Mouse (Mus musculus) megakaryocyte progenitor cell, adult 5-6 weeks (primary cell): Measurements from ENCODE around the gene Rfx5. TPM values are rescaled to one million over a fixed set of nuclear protein-coding genes. Genes with fewer than 3 reads are reported as not detected.
"Not testable (repeated sequence)": the region's sequence is repeated elsewhere in the genome, so short reads cannot be mapped to it uniquely, and the experiment has no call there.

ENCODE experiments used
- ATAC-seq: replicated peaks from 2 replicates; pipeline ENCODE4 v1.8.0; 2016; ENCODE audit warnings: mild to moderate bottlenecking, moderate TSS enrichment, inconsistent platforms; ENCODE audit not compliant: poor library complexity
- total RNA-seq, 2 experiments: library from RNA; stranded (forward) in 1 of 2; stranded (reverse) in 1 of 2; fragments of 157-497, 149-512 nt in 1 of 2; fragments of 200-1000 nt in 1 of 2; gene quantifications; 2 replicates each; pipeline versions ENCODE4 v1.2.3 to v1.2.4; 2015 to 2017

Gene Rfx5
- total RNA-seq, 2 experiments from 2014 or later: 16.2 to 20.3 TPM

DNA sequence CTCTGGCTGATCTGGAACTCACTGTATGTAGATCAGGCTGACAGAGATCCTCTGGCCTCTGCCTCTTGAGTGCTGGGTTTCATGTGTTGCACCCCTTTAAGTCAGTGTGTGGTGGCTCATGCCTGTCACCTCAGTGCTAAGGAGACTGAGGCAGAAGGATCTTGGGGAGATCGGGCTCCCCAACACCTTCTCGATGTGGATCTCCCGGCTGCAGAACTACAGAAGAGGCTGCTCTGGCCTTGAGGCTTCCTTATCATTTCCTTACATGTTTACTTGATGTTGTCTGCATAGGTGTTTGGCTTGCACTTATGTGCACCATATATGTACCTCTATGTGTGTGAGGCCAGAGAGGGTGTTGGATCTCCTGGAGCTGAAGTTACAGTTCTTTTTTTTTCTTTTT lies 19.3 kb upstream of the Rfx5 start:
- not testable (repeated sequence) for ATAC-seq

DNA sequence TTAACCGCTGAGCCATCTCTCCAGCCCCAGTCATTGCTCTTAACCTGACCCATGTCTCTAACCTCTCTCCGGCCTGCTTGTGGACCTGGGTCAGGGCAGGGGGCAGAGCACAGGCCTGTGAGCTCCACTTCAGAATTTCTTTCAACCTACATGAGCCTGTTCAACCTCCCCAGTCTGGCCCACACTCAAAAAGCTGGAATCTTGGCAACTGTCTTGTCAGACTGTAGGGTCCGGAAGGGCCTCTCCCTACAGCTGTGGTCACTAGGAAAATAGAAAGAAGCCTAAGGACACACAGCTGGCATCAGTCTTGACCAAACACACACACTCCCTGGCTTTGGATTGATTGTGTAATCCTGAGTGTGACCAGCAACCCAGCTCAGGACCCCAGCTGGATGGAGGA lies 18.5 kb upstream of the Rfx5 start:
- ATAC-seq: not testable (repeated sequence)

DNA sequence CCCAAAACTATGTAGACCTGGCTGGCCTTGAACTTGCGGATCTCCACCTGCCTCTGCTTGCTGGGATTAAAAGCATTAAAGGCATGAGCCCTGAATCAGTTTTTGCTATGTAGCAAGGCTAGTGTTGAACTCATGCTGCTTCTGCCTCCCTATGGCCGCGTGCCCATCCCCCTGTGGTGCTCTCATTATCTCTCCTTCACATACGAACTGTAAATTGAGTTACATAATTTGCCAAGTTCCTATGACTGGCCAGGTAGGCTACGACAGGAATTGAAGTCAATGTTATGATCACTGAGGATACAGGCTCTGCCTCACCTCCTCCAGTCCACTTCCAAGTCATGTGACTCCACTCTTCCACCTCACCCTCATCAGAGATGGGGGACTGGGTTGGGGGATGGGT lies 17.7 kb upstream of the Rfx5 start:
- peak; percentile 36 for ATAC-seq

DNA sequence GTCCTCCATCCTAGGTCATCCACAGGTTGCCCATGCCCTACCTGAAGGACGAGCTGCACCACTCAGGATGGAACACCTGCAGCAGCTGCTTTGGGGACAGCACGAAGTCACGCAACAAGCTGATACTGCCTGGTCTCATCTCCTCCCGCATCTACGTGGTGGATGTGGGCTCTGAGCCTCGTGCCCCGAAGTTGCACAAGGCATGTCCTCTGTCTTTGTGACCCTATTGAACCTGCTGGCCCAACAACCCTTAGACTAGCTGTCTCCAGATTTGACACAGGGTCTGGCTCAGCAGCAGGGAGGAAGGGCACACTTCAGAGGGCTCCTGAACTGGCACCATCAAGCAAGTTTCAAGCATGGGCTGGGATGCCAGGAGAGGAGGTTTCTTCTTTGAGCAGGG lies 16.7 kb upstream of the Rfx5 start:
- ATAC-seq: not testable (repeated sequence)

DNA sequence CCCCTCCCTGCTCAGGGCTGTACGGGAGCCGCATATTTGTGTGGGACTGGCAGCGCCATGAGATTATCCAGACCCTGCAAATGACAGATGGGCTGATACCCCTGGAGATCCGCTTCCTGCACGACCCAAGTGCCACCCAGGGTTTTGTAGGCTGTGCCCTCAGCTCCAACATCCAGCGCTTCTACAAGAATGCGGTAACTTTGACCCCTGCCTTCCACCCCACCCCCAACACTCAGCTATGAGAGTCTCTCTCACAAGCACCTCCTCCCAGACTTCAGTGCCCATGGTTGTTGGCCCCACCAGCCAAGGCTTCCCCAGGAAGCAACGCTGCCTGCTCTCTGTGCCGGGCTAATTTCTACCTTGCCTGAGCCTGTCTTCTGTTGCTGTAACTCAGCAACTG lies 13.8 kb upstream of the Rfx5 start:
- ATAC-seq: not testable (repeated sequence)

DNA sequence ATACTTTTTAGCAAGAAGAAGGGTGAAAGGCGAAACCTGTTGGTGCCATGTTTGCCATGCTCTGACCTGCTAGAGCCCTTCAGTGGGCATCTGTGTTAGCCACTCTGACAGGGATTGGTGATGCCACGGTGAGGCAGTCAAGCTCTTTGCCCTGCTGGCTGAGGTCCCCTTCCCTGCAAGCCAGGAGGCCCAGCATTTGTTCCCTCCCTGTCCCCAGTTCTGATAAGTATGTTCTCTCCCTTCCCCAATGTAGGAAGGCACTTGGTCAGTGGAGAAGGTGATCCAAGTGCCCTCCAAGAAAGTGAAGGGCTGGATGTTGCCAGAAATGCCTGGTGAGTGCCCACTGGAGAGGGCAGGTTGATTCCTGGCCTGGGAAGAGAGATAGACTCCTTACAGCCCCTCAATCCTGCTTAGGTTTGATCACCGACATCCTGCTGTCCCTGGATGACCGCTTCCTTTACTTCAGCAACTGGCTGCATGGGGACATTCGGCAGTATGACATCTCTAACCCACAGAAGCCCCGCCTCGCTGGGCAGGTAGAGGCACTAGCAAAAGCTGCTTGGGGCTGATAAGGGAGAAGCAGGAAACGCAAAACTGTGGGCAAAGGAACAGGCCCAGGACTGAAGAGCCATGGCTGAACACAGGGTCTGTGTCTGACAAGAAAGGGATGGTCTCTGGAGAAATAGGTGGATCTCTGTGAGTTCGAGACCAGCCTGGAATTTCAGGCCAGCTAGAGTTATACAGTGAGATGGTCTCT lies 11.5 kb upstream of the Rfx5 start:
- ATAC-seq: peak; percentile 96

DNA sequence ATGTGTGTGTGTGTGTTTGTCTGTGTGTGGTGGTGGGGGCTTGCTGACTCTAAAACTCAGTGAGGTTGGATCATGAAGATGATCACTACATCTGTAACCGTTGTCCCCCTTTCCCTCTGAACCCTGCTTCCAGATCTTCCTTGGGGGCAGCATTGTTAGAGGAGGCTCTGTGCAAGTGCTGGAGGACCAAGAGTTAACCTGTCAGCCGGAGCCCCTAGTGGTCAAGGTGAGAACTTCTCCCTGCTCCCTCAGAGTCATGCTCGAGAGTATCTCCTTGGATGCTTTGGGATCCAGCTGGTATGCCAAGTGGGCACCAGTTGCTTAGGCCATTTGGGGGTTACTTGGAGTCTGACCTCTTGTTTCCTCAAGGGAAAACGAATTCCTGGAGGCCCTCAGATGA lies 10.2 kb upstream of the Rfx5 start:
- ATAC-seq: peak; percentile 77

DNA sequence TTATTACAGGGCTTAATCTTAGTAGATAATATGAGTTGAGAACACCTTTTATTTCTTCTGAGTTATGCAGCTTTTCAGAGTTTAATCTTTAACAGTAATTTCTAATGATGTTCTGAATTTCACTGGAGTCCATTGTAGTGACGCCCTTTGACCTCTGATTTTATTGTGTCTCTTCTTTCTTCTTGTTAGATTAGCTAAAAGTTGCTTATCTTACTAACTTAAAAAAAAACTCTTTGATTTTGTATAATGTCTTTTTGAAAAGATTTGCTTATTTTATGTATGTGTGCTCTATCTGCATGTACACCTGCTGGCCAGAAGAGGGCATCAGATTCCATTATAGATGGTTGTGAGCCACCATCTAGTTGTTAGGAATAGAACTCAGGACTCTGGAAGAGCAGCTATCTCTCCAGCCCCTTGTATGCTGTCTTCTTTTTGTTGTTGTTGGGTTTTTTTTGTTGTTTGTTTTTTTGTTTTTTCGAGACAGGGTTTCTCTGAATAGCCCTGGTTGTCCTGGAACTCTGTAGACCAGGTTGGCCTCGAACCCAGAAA lies 5.7 kb upstream of the Rfx5 start:
- no peak for ATAC-seq

DNA sequence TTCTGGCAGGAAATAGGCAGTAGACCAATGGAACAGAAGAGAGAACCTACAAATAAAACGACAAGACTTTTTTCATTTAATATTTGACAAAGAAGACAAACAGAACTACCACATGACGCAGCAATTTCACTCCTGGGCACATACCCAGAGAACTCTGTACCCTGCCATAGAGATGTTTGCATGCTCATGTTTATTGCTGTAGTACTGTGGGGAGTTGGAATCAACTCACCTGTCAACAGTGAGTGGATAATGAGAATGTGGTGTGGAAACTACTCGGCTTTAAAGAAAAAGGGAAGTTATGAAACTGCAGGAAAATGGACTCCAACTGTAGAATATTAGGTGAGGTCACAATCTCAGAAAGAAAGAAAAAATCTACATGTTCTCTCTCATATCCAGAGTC lies 4.2 kb upstream of the Rfx5 start:
- peak; percentile 23 for ATAC-seq

DNA sequence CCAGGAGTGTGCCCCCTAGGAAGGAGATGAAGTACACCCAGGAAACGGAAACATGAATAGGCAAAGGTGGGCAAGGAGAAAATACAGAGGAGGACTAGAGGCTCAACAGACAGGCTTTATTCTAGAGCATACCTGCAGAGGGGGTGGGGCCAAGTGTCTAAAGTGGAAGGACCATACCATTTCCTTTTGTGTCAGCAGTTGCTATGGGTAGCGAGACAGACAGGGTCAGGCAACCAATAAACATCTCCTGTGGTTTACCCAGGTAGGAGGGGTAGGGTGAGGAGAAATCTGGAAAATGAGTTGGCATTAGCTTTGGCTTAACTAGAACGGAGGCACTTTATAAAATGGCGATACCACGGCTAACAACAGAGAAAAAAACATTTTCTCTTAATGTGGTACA lies 1.1 kb upstream of the Rfx5 start:
- peak; percentile 31 for ATAC-seq

DNA sequence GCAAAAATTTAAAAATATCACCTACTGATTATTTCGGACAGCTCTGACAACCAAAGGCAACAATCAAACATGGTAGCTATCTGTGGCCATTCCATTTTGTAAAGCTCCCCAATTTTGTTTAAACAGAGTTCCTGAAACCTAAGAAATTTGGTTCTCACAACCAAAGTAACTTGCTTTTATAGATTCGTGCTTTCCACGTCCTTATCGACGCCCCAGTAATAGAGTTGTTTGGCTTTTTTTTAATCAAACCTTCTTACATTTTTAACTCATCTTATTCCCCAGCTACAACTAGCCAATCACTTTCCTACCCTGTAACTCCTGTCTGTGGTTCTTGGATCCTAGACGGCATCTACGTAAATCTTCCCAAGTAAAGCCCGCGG lies 501 bp upstream of the Rfx5 start:
- ATAC-seq: no peak

DNA sequence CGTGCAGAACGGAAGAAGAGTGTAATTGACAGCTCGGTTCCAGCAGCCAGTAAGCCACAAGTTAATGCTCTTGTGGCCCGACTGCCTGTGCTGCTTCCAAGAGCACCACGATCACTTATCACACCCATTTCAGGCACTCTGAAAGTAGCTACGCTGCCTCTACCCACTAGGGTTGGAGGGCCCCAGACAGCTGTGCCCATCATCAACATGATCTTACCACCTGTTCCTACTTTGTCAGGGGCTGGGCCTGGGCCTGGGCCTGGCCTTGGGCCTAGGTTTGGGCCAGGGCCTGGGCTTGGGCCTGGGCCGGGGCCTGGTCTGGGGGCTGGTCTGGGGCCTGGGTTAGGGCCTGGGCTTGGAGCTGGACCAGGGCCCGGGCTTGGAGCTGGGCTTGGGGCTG lies 4.4 kb downstream of the Rfx5 start:
- no peak for ATAC-seq

DNA sequence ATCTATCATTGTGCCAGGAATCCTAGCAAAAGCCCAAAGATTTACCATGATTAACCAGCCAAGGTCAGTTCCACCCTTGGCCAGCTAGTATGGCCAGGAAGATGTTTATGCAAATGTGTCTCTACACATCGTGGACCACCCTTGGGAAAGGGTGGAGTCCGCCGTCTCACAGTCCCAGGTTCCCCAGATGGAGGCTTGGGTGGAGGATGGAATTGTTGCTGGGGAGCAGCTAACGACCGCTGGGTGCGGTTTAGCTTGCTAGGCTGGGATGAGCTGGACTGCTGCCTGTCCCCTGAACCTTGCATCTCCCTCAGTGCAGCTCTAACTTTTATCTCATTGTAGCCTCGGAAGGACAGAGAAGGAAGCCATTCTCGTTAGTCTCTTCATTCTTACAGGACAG lies 6.0 kb downstream of the Rfx5 start:
- no peak for ATAC-seq

DNA sequence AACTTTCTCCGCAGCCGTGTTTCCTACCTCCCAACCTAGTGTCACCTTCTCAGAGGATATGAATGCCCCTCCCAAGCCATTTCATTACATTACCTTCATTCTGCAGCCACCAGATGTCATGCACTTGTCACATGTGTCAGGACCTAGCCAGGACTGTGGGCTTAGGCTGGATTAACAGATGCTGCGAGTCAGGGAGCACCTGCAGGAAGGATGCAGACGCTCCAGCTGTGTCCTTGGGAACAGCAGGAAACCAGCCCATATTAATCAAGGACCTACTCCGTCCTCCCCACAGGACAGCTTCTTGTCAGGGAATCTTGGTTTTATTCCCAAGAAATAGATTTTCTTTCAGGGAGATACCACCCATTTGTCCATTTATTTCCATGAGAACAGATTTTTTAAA lies 6.4 kb downstream of the Rfx5 start:
- ATAC-seq: no peak

DNA sequence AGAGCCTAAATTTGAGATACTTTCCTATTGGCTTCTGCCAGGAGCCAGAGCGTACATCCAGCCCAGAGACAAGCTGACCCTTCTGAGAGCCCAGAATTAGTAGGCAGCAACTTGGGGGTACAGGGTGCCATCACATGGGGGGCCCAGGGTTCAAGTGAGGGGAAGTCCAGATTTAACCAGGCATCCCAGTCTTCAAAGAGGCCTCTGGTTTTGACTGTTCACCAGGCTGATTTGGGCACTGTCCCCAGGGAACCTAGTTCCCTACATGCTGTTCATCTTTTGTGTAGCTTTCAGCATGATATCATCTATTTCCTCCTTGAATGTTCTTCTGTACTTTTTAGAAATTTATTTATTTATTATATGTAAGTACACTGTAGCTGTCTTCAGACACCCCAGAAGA lies 11.1 kb downstream of the Rfx5 start:
- ATAC-seq: no peak

DNA sequence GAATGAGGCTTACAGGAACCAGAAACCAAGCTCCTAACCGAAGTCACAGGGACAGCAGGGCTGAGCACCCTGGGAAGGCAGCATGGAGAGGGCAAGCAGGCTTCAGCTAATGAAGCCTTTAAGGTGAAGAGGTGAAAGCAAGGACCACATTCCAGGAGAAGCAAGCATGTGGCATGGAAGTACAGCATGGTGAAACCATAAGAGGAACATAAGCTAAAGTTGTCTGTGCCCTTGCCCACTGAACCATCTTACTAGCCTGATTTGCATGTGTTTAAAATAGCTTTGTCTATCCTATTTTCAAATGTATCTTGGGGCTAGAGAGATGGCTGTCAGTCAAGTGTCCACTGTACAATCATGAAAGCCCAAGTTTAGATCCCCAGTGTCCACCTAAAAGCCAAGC lies 12.0 kb downstream of the Rfx5 start:
- no peak for ATAC-seq

DNA sequence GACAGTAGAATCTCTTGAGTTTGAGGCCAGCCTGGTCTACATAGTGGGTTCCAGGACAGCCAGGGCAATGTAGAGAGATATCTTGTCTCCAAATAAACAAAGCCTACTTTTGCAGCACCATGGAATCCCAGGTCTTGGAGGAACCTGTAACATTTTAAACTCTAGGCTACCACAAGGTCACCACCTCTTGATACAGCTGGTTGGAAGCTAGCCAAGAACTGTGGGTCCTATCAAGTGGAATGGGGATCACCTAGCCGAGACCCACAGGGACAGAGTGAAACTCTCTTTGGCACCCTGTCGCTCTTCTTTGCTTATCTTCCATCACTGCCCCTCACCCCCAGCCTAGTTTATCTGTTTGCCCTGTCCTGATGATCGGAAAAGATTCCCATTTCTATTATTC lies 18.7 kb downstream of the Rfx5 start:
- no peak for ATAC-seq

DNA sequence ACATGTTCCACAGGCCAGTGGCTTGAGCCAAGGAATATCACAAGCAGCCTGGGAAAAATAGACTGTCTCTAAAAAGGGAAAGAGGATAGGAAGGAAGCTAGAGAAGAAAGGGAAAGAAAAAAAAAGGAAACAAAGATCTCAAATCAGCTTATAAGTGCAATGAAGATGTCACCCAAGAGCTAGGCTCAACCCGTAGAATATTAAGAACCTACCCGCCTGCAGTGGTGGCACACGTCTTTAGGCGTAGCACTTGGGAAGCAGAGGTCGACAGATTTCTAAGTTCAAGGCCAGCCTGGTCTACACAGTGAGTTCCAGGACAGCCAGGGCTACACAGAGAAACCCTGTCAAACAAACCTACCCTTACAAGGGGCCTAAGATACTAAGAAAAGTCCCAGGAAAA lies 19.7 kb downstream of the Rfx5 start:
- ATAC-seq: no peak

DNA sequence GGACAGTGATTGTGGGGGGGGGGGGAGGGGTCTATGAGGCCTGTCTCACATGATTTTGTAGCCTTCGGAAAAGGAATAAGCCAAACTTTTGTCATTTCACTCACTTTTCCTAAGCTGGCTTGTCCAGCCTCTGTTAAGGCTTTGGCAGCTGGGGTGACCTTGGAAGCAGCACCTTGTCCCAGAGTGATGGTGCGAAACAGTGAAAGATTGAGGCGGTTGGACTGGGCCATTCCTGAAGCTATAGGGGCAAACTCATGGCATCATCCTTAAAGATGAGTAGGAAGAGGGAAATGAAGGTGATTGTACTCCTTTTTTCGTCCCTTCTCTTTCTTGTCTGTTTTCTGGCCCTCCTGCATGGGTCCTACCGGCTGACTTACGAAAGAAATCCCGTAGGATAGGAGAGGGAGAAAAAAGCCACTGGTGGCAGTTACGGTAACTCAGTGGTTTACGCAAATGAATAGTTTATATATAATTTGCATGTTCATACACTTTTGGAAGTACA lies 20.2 kb downstream of the Rfx5 start:
- ATAC-seq: peak; percentile 12; the same call in 1 of the 2 replicates

DNA sequence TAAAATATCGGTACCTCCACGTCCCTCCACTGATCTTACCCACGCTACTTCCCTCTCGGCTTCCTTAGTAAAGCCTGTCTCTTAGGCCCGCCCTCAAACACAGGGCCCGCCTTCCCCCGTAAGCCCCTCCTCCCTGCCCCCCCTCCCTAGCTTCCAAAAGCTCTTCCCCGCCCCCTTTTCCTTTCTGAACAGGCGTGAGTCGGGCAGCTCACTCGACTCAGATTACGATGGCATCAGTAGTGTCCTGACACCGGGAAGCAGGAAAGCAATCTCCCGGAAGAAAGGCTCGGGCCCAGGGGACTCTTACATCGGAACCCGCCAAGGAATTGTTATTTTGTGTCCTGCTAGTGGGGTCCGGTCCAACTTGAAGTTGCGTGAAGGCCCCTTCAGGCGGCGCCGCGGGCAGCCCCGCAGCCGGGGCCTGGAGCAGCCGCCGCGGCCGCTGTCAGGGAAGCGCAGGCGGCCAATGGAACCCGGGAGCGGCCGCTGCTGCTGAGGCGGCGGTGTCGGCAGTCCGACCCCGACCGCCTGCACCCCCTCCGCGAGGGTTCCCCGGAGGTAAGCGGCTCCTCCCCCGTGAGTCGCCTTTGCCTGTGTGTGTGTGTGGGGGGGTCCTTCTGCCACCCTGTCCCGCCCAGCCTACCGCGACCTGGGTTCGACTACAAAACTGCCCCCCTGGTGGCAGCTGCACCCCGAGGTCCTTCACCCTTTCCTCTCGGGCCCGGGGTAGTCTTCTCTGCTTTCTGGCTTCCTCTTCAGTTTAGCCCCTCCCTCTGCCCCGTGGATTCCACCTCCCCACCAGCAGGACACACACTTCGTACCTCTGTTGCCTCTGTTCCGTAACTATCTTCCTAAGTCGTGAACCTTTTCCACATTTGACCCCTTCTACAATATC lies 20.9 kb downstream of the Rfx5 start, which contains the start of gene Pi4kb:
TSS of gene Pi4kb (plus strand) at position 204 of the 895 bp plus-strand sequence.
- peak; percentile 88 for ATAC-seq

DNA sequence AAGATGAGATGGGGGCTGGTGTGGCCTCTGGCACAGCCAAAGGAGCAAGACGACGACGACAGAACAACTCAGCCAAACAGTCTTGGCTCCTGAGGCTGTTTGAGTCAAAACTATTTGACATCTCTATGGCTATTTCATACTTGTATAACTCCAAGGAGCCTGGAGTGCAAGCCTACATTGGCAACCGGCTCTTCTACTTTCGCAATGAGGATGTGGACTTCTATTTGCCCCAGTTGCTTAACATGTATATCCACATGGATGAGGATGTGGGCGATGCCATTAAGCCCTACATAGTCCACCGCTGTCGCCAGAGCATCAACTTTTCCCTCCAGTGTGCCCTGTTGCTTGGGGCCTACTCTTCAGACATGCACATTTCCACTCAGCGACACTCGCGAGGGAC lies 30.4 kb downstream of the Rfx5 start:
- ATAC-seq: no peak

DNA sequence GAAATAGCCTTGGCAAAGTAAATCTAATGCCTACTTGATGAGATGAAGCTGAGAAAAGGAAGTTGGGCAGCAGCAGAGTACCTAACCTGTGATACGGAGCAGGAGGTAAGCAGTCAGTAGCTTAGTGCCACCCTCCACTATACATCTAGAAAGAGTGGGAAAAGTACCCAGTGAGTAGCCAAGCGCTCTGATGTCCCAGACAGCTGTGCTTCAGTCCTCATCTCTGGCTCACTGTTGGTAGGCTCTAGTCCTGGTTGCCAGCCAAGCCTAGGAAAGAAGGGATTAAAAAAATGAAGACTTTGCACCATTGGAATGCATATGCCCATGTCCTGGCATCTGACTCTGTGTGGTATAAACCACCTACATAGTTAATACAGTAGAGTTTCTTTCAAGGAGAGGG lies 31.6 kb downstream of the Rfx5 start:
- no peak for ATAC-seq
